Mouse (Mus musculus) inflammation-experienced regulatory T-cells, adult 16 weeks (primary cell): Measurements from ENCODE around the gene Dbf4. TPM values are rescaled to one million over a fixed set of nuclear protein-coding genes. Genes with fewer than 3 reads are reported as not detected.

Experiments used
- polyA plus RNA-seq: library from polyadenylated mRNA; unstranded; fragments of 100-300 nt; shearing (Covaris generic); gene quantifications from one replicate; pipeline ENCODE4 v1.2.1, GENCODE M21; 2017

Gene Dbf4
- 14.8 TPM for polyA plus RNA-seq

GRCm38 (mm10) chr5:8422157-8422931 lies at the start of gene Dbf4, which contains the start of gene Slc25a40:
Gene Dbf4 (minus strand): TSS chr5:8422716.
Gene Slc25a40 (plus strand): TSS chr5:8422850.

GRCm38 (mm10) chr5:8367614-8368327 lies 54.7 kb downstream of the Dbf4 start, which contains the start of gene Adam22:
Gene Adam22 (minus strand): TSS chr5:8368160.

Other genes starting within 250 kb of the Dbf4 start
- gene Adam22, start 54.6 kb downstream of the Dbf4 start, polyA plus RNA-seq, result 0.77 TPM
- gene Slc25a40, start 134 bp upstream of the Dbf4 start, polyA plus RNA-seq, result 32.7 TPM
- 8.8 TPM for gene Rundc3b, start 200.2 kb upstream of the Dbf4 start, polyA plus RNA-seq
- gene Abcb1a, start 237.4 kb upstream of the Dbf4 start, polyA plus RNA-seq, result 89.2 TPM